Mouse (Mus musculus) midbrain, embryonic 13.5 days (tissue): ENCODE data around the gene Pram1. TPM values are rescaled to one million over a fixed set of nuclear protein-coding genes. Genes with fewer than 3 reads are reported as not detected.

Experiments
- ATAC-seq: fragments of 200-750 bp; cut with Nextera tagmentation; 2 replicates; pipeline ENCODE4 v1.8.0; 2017; ENCODE audit warnings: mild to moderate bottlenecking, moderate TSS enrichment, moderate library complexity
- H3K27ac ChIP-seq: fragments of 300-500 bp; sonication (generic); 2 replicates; pipeline ENCODE4 v1.5.1; 2015; ENCODE audit warnings: inconsistent platforms, mild to moderate bottlenecking, moderate library complexity
- H3K27me3 ChIP-seq: fragments of 300-500 bp; sonication (generic); 2 replicates; pipeline ENCODE4 v1.6.1; 2015; ENCODE audit warnings: mild to moderate bottlenecking, inconsistent platforms
- H3K36me3 ChIP-seq: fragments of 300-500 bp; sonication (generic); 2 replicates; pipeline ENCODE4 v1.6.1; 2015; ENCODE audit warnings: mild to moderate bottlenecking, inconsistent platforms
- H3K4me1 ChIP-seq: fragments of 300-500 bp; sonication (generic); replicated peaks from 2 replicates; pipeline ENCODE4 v1.6.1; 2015; ENCODE audit warnings: inconsistent platforms
- H3K4me2 ChIP-seq: fragments of 300-500 bp; sonication (generic); replicated peaks from 2 replicates; pipeline ENCODE4 v1.6.1; 2015; ENCODE audit warnings: moderate library complexity, mild to moderate bottlenecking, inconsistent platforms
- H3K4me3 ChIP-seq: fragments of 300-500 bp; sonication (generic); replicated peaks from 2 replicates; pipeline ENCODE4 v1.5.1; 2015; ENCODE audit warnings: mild to moderate bottlenecking, inconsistent platforms
- H3K9ac ChIP-seq: fragments of 300-500 bp; sonication (generic); replicated peaks from 2 replicates; pipeline ENCODE4 v1.6.1; 2015; ENCODE audit warnings: mild to moderate bottlenecking, inconsistent platforms
- H3K9me3 ChIP-seq: fragments of 300-500 bp; sonication (generic); 2 replicates; pipeline ENCODE4 v1.6.1; 2016; ENCODE audit warnings: mild to moderate bottlenecking, inconsistent platforms
- WGBS: fragments of 180-500 bp; shearing (Covaris S2); methylation state at CpG from one replicate; pipeline ENCODE4 v1.1.7; 2015; 5-methylcytosine and 5-hydroxymethylcytosine counted together
- polyA plus RNA-seq: library from polyadenylated mRNA; unstranded; fragments of >200 nt; fragmentation: Nextera tagmentation; extraction: Ambion mirVana; gene quantifications from 2 replicates; pipeline ENCODE4 v1.2.1, GENCODE M21; 2015

The Pram1 gene
- polyA plus RNA-seq, 1 experiment from 2014 or later: 0.81 TPM

DNA sequence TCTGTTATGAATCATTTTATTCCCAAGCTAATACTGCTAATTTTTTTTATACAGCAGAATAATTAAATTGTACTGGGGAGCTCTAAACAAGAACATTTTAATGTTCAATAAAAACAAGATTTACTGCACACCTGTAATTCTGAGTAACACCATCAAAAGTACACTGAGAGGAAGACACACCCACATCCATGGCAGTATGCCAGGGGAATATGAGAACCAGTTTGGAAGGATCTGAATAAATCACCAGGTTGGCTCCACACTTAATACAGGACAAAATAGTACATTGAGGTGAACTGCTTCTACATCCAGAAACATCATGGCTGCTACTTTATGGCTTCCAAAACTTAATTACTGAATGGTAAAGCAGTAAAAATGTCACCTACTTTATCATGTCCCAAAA, 37.6 kb downstream of the Pram1 start:
- Histone ChIP-seq H3K9me3 (no peaks in the 10 kb centered on the region), H3K4me1 (peaks cover 31% of the 10 kb centered on the region), H3K27me3 (no peaks in the 10 kb centered on the region), H3K27ac (no peak overlapping the region), H3K36me3 (peaks cover 17% of the 10 kb centered on the region), H3K4me3 (no peak overlapping the region), H3K4me2 (no peak overlapping the region), H3K9ac (no peak overlapping the region)
- ATAC-seq: no peak

DNA sequence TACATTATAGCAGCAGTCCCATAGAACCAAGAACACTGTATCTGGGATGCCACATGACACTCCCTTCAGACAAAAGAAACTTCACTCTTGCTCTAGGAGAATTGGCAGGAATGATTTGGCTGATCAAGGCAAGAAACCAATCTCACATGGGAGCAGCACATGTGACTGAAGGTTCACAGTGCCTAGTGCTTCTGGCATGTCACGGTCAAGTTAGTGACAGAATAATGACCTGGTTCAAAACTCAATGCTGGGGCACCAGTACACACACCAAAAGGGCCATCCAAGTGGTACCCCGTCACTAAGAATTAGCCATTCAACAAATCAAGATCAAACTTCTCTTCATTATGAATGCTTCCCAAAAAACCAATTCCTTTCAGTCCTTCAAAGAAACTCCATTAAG, 38.2 kb downstream of the Pram1 start:
- Histone ChIP-seq H3K9ac (no peak overlapping the region), H3K4me2 (no peak overlapping the region), H3K4me3 (no peak overlapping the region), H3K9me3 (no peaks in the 10 kb centered on the region), H3K27ac (no peak overlapping the region), H3K27me3 (no peaks in the 10 kb centered on the region), H3K4me1 (peaks cover 33% of the 10 kb centered on the region), H3K36me3 (peaks cover 17% of the 10 kb centered on the region)
- 93% methylated on average over 2 of the region's 2 CpGs for whole genome bisulfite sequencing
- ATAC-seq: no peak

DNA sequence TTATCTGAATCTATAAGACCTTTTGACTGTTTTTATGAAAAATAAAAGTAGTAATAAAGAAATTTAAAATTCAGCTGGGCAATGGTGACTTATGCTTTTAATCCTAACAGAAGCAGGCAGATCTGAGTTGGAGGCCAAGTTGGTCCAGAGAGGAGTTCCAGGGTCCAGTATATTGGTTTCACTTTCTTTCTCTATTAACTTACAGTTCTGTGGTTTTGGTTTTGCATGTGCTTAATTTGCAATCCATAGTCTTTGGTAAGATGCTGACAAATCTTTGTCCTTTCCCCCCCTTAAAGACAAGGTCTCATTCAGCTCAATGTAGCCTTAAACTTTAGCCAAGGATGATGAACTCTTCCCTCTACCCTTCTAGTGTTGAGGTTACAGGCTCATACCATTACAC, 40.9 kb downstream of the Pram1 start:
- no peak for ATAC-seq
- peaks cover 17% of the 10 kb centered on the region for H3K36me3 ChIP-seq
- H3K27ac ChIP-seq: no peak overlapping the region
- no peak overlapping the region for H3K9ac ChIP-seq
- no peak overlapping the region for H3K4me3 ChIP-seq
- no peak overlapping the region for H3K4me2 ChIP-seq
- no peaks in the 10 kb centered on the region for H3K27me3 ChIP-seq
- H3K9me3 ChIP-seq: no peaks in the 10 kb centered on the region
- peaks cover 57% of the 10 kb centered on the region for H3K4me1 ChIP-seq

DNA sequence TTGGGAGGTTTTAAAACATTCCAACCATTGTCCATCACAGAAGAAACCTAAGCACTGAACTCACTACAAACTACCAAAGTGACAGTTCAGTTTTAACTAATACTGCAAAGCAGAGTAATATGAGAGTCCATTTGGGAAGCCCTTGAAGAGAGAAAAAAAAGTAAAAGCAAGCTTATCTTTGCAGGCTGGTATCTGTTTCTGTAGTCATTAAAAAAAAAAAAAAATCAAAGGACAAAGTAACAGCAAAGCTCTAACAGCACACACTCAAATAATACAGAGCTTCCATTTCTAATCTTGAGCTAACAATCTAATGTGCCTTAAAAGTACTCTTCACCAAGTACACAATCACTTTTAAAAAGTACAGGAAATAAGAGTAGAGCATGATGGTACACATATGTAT, 43.9 kb downstream of the Pram1 start:
- Histone ChIP-seq H3K27me3 (no peaks in the 10 kb centered on the region), H3K4me1 (peaks cover 55% of the 10 kb centered on the region), H3K36me3 (peaks cover 9% of the 10 kb centered on the region), H3K27ac (no peak overlapping the region), H3K9me3 (no peaks in the 10 kb centered on the region), H3K4me2 (peak overlapping the region; percentile 96), H3K4me3 (0 out of 2 replicates have a peak overlapping the region, but pooled peaks have one; percentile 2), H3K9ac (no peak overlapping the region)
- no peak for ATAC-seq

DNA sequence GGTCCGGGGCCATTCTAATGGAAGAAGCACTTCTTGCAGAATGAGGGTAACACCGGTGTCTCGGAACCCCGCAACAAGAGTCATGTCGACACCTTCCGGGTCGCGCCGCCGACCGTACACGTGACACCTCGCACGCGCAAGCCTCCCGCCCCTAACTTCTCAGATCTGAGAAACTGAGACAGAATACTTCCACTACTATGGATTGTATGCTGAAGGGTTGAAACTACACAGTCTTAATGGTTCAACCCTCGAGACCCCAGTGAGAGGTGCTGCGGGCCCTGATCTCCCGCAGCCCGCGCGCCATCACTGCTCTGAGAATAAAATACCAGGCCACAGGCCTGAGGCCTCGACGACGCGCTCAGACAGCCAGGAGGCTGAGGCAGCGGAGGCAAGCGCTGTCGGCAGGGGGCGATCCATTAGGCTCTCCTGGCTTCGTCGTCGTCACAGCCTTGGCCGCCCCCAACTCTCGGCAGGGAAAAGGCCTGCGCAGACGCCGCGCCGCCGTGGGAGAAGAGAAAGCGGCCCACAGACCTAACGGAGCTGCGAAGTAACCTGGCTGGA, 46.9 kb downstream of the Pram1 start:
- Histone ChIP-seq H3K4me1 (peaks cover 47% of the 10 kb centered on the region), H3K9ac (peak overlapping the region; percentile 92), H3K36me3 (no peaks in the 10 kb centered on the region), H3K4me2 (peak overlapping the region; percentile 96), H3K4me3 (peak overlapping the region; percentile 76), H3K9me3 (no peaks in the 10 kb centered on the region), H3K27me3 (no peaks in the 10 kb centered on the region), H3K27ac (peak overlapping the region; percentile 97)
- 0% methylated on average over 38 of the region's 44 CpGs for WGBS
- peak; percentile 90 for ATAC-seq

DNA sequence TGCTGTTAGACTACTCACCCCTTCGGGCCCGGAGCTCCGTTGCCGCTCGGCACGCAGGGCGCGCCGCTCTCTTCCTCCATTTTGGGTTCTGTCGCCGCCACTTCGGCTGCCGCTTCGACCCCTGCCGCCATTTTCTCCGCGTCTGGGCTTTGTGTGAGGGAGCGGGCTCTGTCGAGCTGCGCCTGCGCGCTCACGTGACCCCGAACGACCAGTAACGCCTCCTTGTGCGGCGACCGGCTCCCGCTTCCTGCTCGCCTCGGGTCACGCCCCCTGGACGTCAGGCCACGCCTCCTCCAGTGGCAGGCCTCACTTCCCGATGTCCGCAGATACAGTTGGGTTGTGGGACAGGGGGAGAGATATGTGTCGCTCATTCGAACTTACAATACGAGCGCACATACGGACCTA, 47.4 kb downstream of the Pram1 start:
- peak overlapping the region; percentile 97 for H3K27ac ChIP-seq
- under 1% methylated on average over 38 of the region's 42 CpGs for WGBS
- ATAC-seq: peak; percentile 97

DNA sequence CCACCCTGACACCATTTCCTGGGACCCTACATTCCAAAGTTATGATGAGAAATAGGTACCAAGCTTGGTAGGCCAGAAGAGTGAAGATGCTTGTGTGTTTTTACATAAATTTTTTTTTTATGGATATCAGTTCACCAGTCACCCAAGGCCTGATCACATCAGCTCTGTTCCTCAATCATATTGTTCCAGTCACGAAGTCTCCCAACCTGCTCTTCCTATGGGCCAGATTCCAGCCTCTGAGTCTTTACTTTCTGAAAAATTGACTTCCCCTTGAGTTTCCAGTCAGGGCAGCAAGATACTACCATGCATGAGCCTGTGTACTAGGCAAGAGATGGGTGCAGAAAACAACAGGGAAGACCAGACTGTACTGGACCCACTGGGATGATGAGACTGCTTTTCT, 48.9 kb downstream of the Pram1 start, which contains the start of gene Hnrnpm:
Gene Hnrnpm (minus strand): TSS at position 101 of the 400 bp plus-strand sequence.
- no peaks in the 10 kb centered on the region for H3K27me3 ChIP-seq
- WGBS: 94% methylated on average over 1 of the region's 1 CpGs
- ATAC-seq: no peak

More for the DNA sequence above, 47.4 kb downstream of the Pram1 start:
- Histone ChIP-seq H3K27me3 (no peaks in the 10 kb centered on the region), H3K4me2 (peak overlapping the region; percentile 96), H3K4me3 (peak overlapping the region; percentile 76), H3K36me3 (no peaks in the 10 kb centered on the region), H3K9me3 (no peaks in the 10 kb centered on the region), H3K9ac (peak overlapping the region; percentile 92), H3K4me1 (peaks cover 45% of the 10 kb centered on the region)

More for the DNA sequence above, 48.9 kb downstream of the Pram1 start, which contains the start of gene Hnrnpm:
- H3K9me3 ChIP-seq: no peaks in the 10 kb centered on the region
- peak within 1 kb of the TSS; percentile 92; the same call in 1 of the 2 replicates for H3K9ac ChIP-seq
- H3K27ac ChIP-seq: peak within 1 kb of the TSS; percentile 97
- H3K36me3 ChIP-seq: peaks cover 7% of the 10 kb centered on the region
- H3K4me3 ChIP-seq: peak within 1 kb of the TSS; percentile 76
- H3K4me2 ChIP-seq: peak within 1 kb of the TSS; percentile 96
- peaks cover 31% of the 10 kb centered on the region for H3K4me1 ChIP-seq

Other genes starting within 250 kb of the Pram1 start
- gene Zfp101, start 243.4 kb upstream of the Pram1 start, polyA plus RNA-seq: 19.5 and 20.5 TPM in 2 replicates
- not detected in 2 replicates for gene Actl9, start 205.2 kb upstream of the Pram1 start, polyA plus RNA-seq
- gene Adamts10, start 113.9 kb upstream of the Pram1 start, polyA plus RNA-seq: 45.6 and 47.9 TPM in 2 replicates
- 1.4 and 2.4 TPM in 2 replicates for gene Myo1f, start 82.3 kb upstream of the Pram1 start, polyA plus RNA-seq
- 68.0 and 69.0 TPM in 2 replicates for gene Zfp414, start 9.0 kb upstream of the Pram1 start, polyA plus RNA-seq
- gene Hnrnpm, start 48.8 kb downstream of the Pram1 start, polyA plus RNA-seq: 283 and 294 TPM in 2 replicates
- 54.4 and 55.8 TPM in 2 replicates for gene March2, start 80.6 kb downstream of the Pram1 start, polyA plus RNA-seq
- 534 and 547 TPM in 2 replicates for gene Rab11b, start 122.5 kb downstream of the Pram1 start, polyA plus RNA-seq
- 14.3 and 17.1 TPM in 2 replicates for gene Angptl4, start 143.8 kb downstream of the Pram1 start, polyA plus RNA-seq
- 28.6 and 36.2 TPM in 2 replicates for gene Kank3, start 172.5 kb downstream of the Pram1 start, polyA plus RNA-seq
- 704 and 707 TPM in 2 replicates for gene Rps28, start 186.5 kb downstream of the Pram1 start, polyA plus RNA-seq
- gene Ndufa7, start 186.5 kb downstream of the Pram1 start, polyA plus RNA-seq: 482 and 516 TPM in 2 replicates
- 64.0 and 66.9 TPM in 2 replicates for gene Cd320, start 205.0 kb downstream of the Pram1 start, polyA plus RNA-seq
- gene Gm7029, start 235.8 kb downstream of the Pram1 start, polyA plus RNA-seq: not detected in 2 replicates